Mouse (Mus musculus) left cerebral cortex, adult 6 months (tissue): ENCODE results near the gene Xcr1. TPM values are rescaled to one million over a fixed set of nuclear protein-coding genes. Genes with fewer than 3 reads are reported as not detected.

ENCODE experiments used
- long read RNA-seq, 2 experiments: library from polyadenylated mRNA; unstranded; transcript quantifications; one replicate each; pipeline ENCODE4 v2.0.0; 2019 to 2020
- polyA plus RNA-seq: library from polyadenylated mRNA; unstranded; fragments of <200 nt; fragmentation: Nextera tagmentation; gene quantifications from 2 replicates; pipeline ENCODE4 v1.2.3, GENCODE M21; 2021

Gene Xcr1
- not detected in 2 replicates for polyA plus RNA-seq
- long read RNA-seq, experiment 1 = 0 reads
- long read RNA-seq, experiment 2 = 0 reads

GRCm38 (mm10) chr9:123861929-123862328 lies at the start of gene Xcr1:
TSS of gene Xcr1 (minus strand) at chr9:123862029.

GRCm38 (mm10) chr9:123851713-123852448 lies 9.9 kb downstream of the Xcr1 start, which contains the start of gene Fyco1:
TSS of gene Fyco1 (minus strand) at chr9:123851899.

GRCm38 (mm10) chr9:123806267-123806666 lies 55.6 kb downstream of the Xcr1 start, which contains the start of gene Cxcr6:
TSS of gene Cxcr6 (plus strand) at chr9:123806475.

Other genes starting within 250 kb of the Xcr1 start
- 0.06 and 0.07 TPM in 2 replicates for gene Slc6a20b, start 229.5 kb downstream of the Xcr1 start, polyA plus RNA-seq
- 0.05 and 0.19 TPM in 2 replicates for gene Ccr9, start 183.6 kb downstream of the Xcr1 start, polyA plus RNA-seq
- 8.5 and 10.5 TPM in 2 replicates for gene Slc6a20a, start 183.1 kb downstream of the Xcr1 start, polyA plus RNA-seq
- gene Lztfl1, start 144.3 kb downstream of the Xcr1 start, polyA plus RNA-seq = 44.4 and 44.5 TPM in 2 replicates
- gene Cxcr6, start 55.6 kb downstream of the Xcr1 start, polyA plus RNA-seq = not detected in 2 replicates
- gene Fyco1, start 10.1 kb downstream of the Xcr1 start, polyA plus RNA-seq = 5.1 and 5.6 TPM in 2 replicates
- gene Ccr1, start 106.7 kb upstream of the Xcr1 start, polyA plus RNA-seq = 0.09 and 0.11 TPM in 2 replicates
- gene Ccr1l1, start 116.4 kb upstream of the Xcr1 start, polyA plus RNA-seq = not detected in 2 replicates
- gene Ccr3, start 159.9 kb upstream of the Xcr1 start, polyA plus RNA-seq = not detected in 2 replicates
- 0.05 and 0.13 TPM in 2 replicates for gene Ccr2, start 239.9 kb upstream of the Xcr1 start, polyA plus RNA-seq